17 mouse cellular contexts compared by ENCODE assay signal in the genomic region with DNA sequence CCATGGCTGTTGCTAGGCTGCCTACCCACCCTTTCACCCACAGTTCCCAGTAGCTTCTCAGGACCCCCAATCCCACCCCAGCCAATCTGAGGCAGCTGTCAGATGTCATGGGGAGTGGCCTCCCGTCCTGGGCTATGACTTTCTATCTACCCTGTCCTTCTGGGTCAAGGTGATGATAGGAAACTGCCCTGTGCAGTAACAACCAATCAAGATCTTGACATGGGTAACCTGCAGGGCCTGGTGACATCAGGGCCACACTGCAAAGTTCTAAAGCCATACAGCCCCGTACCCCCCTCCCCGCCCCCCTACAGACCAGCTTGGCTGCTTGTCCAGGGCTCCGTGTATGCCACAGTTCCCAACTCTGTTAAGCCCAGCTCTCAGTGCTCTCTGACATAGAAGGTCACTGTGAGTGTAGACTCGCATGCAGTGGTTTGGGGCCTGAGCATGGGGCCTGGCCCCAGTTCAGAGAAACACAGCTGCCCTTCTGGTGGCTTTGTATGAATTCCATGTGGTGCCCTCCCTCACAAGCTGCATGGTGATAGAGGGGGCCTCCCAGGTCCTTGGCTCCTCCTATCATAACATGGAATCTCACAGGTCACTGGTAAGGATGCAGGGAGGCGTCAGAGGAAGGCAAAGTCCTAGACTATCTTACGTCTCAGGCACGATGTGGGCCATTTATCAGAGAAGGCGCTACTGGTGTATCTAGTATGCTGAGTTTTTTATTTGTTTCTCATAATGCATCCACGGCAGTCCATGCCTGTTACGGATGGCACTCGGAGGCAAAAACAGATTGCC.
A peak's percentile ranks its signal among the peaks of the same experiment; 100 is the strongest.
DNase-seq lines count a peak whose midpoint lies in the region; ATAC-seq and TF ChIP-seq lines count a peak whose summit lies in the region.
"Had no signal": no experiment of that assay in that cellular context is flagged by ENCODE, and none has a peak within 500 bp of the region (broad histone marks: within the 10 kb centered on the region; RNA-seq: fewer than 3 reads in every experiment).

No protein-coding gene starts in this region.

- TF ChIP-seq CTCF in gastrocnemius, adult 2 months (IDR thresholded peaks at IDR 0.05), result no peak

- WGBS in kidney, embryonic 14.5 days, result 73% methylated on average over 12 of the region's 12 CpGs
- WGBS in limb, embryonic 10.5 days, result 87% methylated on average over 12 of the region's 12 CpGs
- WGBS in liver, embryonic 15.5 days (ENCODE audit: insufficient replicate concordance), result 52% methylated on average over 12 of the region's 12 CpGs

- no peaks in the 10 kb centered on the region for H3K9me3 ChIP-seq in kidney, embryonic 14.5 days (ENCODE audit: control insufficient read depth, low read length)
- H3K9me3 ChIP-seq in limb, embryonic 10.5 days (replicated peaks), result no peaks in the 10 kb centered on the region
- no peaks in the 10 kb centered on the region for H3K9me3 ChIP-seq in liver, embryonic 15.5 days (replicated peaks)
- H3K9me3 ChIP-seq: embryonic facial prominence, embryonic 12.5 days had no signal

- intact Hi-C loops in gastrocnemius, adult 2 months (cut with DNase I), result no loop called here

- H3K36me3 ChIP-seq in kidney, embryonic 14.5 days (ENCODE audit: control insufficient read depth, insufficient read depth, low read length), result peaks cover 11% of the 10 kb centered on the region; the same call in 1 of the 2 replicates
- H3K36me3 ChIP-seq in limb, embryonic 10.5 days, result peaks cover 52% of the 10 kb centered on the region
- 0 out of 2 replicates have a peak, but pooled peaks cover 24% of the 10 kb centered on the region for H3K36me3 ChIP-seq in liver, embryonic 15.5 days (replicated peaks)

- H3K9ac ChIP-seq in kidney, embryonic 14.5 days (ENCODE audit: low read depth, low read length), result 0 out of 2 replicates have a peak overlapping the region, but pooled peaks have one; percentile 18
- H3K9ac ChIP-seq in liver, embryonic 15.5 days, result peak overlapping the region; percentile 32
- H3K9ac ChIP-seq: embryonic facial prominence, embryonic 12.5 days; lung, embryonic 14.5 days had no signal

- peaks cover 46% of the 10 kb centered on the region for H3K4me1 ChIP-seq in kidney, embryonic 14.5 days (ENCODE audit: control insufficient read depth, insufficient read depth, low read length)
- H3K4me1 ChIP-seq in limb, embryonic 10.5 days, result peaks cover 67% of the 10 kb centered on the region
- peaks cover 68% of the 10 kb centered on the region for H3K4me1 ChIP-seq in liver, embryonic 15.5 days (replicated peaks)

- H3K4me3 ChIP-seq in gastrocnemius, adult 2 months, result no peak overlapping the region
- no peak overlapping the region for H3K4me3 ChIP-seq in kidney, embryonic 14.5 days (ENCODE audit: low read length)
- no peak overlapping the region for H3K4me3 ChIP-seq in limb, embryonic 10.5 days
- no peak overlapping the region for H3K4me3 ChIP-seq in liver, embryonic 15.5 days (replicated peaks)
- H3K4me3 ChIP-seq: embryonic facial prominence, embryonic 12.5 days had no signal

- ATAC-seq in kidney, embryonic 14.5 days (ENCODE audit: low FRiP score, low TSS enrichment), result no peak
- peak; percentile 65 for ATAC-seq in liver, embryonic 15.5 days (ENCODE audit: insufficient read depth)
- ATAC-seq in megakaryocyte-erythroid progenitor cell, adult 5-6 weeks (replicated peaks; ENCODE audit: low FRiP score, low TSS enrichment, poor library complexity, severe bottlenecking), result no peak
- ATAC-seq: forebrain, embryonic 14.5 days; midbrain, embryonic 16.5 days; Patski had no signal

- peak overlapping the region; percentile 83 for H3K27ac ChIP-seq in gastrocnemius, adult 2 months
- H3K27ac ChIP-seq in kidney, embryonic 14.5 days (ENCODE audit: low read depth, low read length), result no peak overlapping the region
- H3K27ac ChIP-seq in limb, embryonic 10.5 days, result peak overlapping the region; percentile 89
- peak overlapping the region; percentile 95 for H3K27ac ChIP-seq in liver, embryonic 15.5 days (replicated peaks)

- H3K27me3 ChIP-seq in kidney, embryonic 14.5 days (ENCODE audit: control insufficient read depth, insufficient read depth, low read length), result no peaks in the 10 kb centered on the region
- no peaks in the 10 kb centered on the region for H3K27me3 ChIP-seq in limb, embryonic 10.5 days (ENCODE audit: low read depth, poor library complexity, severe bottlenecking)
- no peaks in the 10 kb centered on the region for H3K27me3 ChIP-seq in liver, embryonic 15.5 days
- H3K27me3 ChIP-seq: embryonic facial prominence, embryonic 12.5 days; Patski had no signal

- DNase-seq in gastrocnemius, adult 2 months, result no peak
- DNase-seq in gastrocnemius, adult 18-20 months (ENCODE audit: low spot score), result no peak
- no peak for DNase-seq in kidney, postnatal 10 days
- no peak for DNase-seq in limb, embryonic 10.5 days (ENCODE audit: low spot score)
- DNase-seq in thymus, adult 18-20 months, result no peak
- DNase-seq: cerebellum, adult 18-20 months; gastrocnemius, postnatal 10 days; heart, postnatal 10 days; right cerebral cortex, postnatal 25 days had no signal

- no peak overlapping the region for H3K4me2 ChIP-seq in kidney, embryonic 14.5 days (replicated peaks; ENCODE audit: low read depth, low read length)
- peak overlapping the region; percentile 43 for H3K4me2 ChIP-seq in liver, embryonic 15.5 days
- H3K4me2 ChIP-seq: embryonic facial prominence, embryonic 12.5 days; lung, embryonic 14.5 days had no signal
